Mouse (Mus musculus) hematopoietic multipotent progenitor cell, adult 10-12 weeks (in vitro differentiated cells): Measurements from ENCODE around the gene Atp2a3. TPM values are rescaled to one million over a fixed set of nuclear protein-coding genes. Genes with fewer than 3 reads are reported as not detected.

Source experiments
- polyA plus RNA-seq: library from polyadenylated mRNA; stranded (reverse); fragments of >175 nt; gene quantifications from 2 replicates; pipeline ENCODE4 v1.2.3, GENCODE M21; 2012; ENCODE audit warnings: low replicate concordance

The Atp2a3 gene
- polyA plus RNA-seq = 280 and 291 TPM in 2 replicates

DNA sequence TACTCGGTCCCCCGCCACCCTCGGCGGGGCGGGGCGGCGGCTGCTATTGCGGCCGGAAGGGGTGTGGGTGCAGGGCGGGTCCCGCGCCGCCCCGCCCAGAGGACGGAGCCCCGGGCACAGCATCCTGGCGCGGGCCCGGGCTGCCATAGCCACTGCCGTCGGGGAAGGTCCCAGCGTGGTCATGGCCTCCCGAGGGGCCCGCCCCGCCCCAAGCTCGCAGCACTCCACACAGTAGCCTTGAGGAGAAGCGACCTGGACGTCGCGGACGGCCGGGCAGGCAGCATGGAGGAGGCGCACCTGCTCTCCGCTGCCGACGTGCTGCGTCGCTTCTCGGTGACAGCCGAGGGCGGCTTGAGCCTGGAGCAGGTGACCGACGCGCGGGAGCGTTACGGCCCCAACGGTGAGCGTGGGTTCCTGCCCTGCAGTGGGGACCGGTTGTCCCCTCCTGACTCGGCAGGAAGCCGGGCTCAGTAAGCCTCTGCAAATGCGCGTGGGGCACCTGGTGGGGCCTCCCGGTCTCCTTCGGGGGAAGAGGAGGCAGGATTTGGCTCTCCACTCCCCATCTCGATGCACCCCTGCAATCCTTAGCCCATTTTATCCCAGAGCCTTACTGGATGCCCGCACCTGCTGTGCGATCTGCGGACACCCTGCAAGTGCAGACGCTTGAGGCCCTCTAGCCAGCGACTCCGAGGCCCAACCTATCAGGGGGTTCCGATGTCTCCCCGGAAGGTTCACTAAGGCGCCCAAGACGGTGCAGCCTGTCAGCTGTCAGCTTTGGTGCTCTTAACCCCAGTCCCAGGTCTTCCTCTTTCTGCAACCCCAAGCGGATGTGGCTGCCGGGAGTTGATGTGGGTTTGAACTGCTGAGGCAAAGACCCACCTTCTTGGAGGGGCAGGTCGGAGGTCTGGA, at the start of gene Atp2a3:
Gene Atp2a3, plus strand, starts transcription at position 98 of the 909 bp plus-strand sequence.

DNA sequence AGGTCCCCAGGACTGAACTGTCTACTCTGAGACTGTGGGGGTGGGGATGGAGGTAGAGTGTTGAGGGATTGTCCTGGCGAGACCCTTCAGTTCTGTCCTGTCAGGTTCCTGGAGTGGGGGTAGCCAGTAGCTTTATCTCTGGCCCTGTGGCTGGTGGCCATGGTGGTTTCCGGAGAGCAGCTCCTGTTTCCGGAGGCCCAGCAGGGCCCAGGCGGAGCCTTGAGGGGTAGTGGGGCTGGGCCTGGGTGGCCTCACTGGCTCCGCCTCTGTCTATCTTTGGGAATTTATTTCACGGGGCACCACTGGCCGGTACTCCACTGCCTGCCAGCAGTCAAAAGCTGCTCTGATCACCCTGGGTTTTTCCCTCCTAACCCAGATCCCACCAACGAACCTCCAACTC, 37.8 kb downstream of the Atp2a3 start, which contains the start of gene P2rx1:
Gene P2rx1, plus strand, starts transcription at position 333 of the 400 bp plus-strand sequence.

DNA sequence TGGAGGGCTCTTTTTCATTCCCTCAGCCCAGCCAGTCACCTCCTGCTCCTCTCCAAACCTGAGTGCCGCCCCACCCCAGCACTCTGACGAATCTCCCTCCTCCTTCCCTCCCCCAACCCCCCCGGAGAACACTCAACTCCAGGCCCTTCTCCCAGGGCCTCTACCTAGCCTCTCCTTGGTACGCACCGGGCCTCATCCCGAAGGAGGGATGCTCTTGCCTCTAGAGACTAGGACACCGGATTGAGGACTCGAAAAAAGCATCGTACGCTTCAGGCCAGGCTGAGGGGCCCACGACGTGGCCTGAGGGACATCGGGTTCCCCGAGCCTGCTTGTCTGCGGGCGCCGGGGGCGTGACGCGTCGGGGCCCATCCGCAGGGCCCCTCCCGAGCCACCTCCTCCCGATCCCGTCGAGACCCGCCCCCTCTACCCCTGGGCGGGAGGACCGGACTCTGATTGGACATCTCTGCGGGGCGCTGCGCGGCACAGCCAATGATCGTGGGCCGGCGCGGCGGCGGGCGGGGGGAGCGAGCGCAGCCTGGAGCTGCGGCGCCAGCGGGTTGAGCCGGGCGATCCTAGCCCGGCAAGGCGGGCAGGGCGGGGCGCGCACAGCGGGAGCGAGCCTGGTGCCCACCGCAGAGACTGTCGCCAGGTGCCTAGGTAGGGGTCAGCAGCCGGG, 57.6 kb downstream of the Atp2a3 start, which contains the start of gene Camkk1:
Gene Camkk1, plus strand, starts transcription at position 538 of the 676 bp plus-strand sequence.

Other genes with a start within 250 kb of the Atp2a3 start
- 1.3 and 1.4 TPM in 2 replicates for gene Cyb5d2, start 165.0 kb upstream of the Atp2a3 start, polyA plus RNA-seq
- 15.3 and 23.2 TPM in 2 replicates for gene Zzef1, start 164.9 kb upstream of the Atp2a3 start, polyA plus RNA-seq
- gene P2rx1, start 37.9 kb downstream of the Atp2a3 start, polyA plus RNA-seq = 0.67 and 1.9 TPM in 2 replicates
- gene Camkk1, start 57.8 kb downstream of the Atp2a3 start, polyA plus RNA-seq = 2.5 and 3.9 TPM in 2 replicates
- 3.7 and 3.8 TPM in 2 replicates for gene Ncbp3, start 86.6 kb downstream of the Atp2a3 start, polyA plus RNA-seq
- 2.7 and 4.2 TPM in 2 replicates for gene Itgae, start 129.4 kb downstream of the Atp2a3 start, polyA plus RNA-seq
- 5.5 and 8.6 TPM in 2 replicates for gene Haspin, start 177.1 kb downstream of the Atp2a3 start, polyA plus RNA-seq
- 0.06 and 0.07 TPM in 2 replicates for gene P2rx5, start 199.3 kb downstream of the Atp2a3 start, polyA plus RNA-seq
- 149 and 201 TPM in 2 replicates for gene Emc6, start 215.9 kb downstream of the Atp2a3 start, polyA plus RNA-seq
- gene Tax1bp3, start 215.9 kb downstream of the Atp2a3 start, polyA plus RNA-seq = 3.0 and 9.9 TPM in 2 replicates
- 2.1 and 10.2 TPM in 2 replicates for gene Ctns, start 237.9 kb downstream of the Atp2a3 start, polyA plus RNA-seq
- gene Shpk, start 238.3 kb downstream of the Atp2a3 start, polyA plus RNA-seq = 1.7 and 1.9 TPM in 2 replicates